Mouse (Mus musculus) thymus, adult 2 months (tissue): Measurements from ENCODE around the gene Rxra. TPM values are rescaled to one million over a fixed set of nuclear protein-coding genes. Genes with fewer than 3 reads are reported as not detected.

Experiments
- DNase-seq: peaks from one replicate; pipeline ENCODE4 v3.0.0; 2021
- H3K27ac ChIP-seq: fragments of 200-500 bp; 2 replicates; pipeline ENCODE4 v1.5.1; 2012; ENCODE audit warnings: low read length, control low read depth; ENCODE audit not compliant: control insufficient read depth, insufficient read depth
- H3K27me3 ChIP-seq: fragments of 200-500 bp; 2 replicates; pipeline ENCODE4 v1.6.1; 2012; ENCODE audit warnings: mild to moderate bottlenecking, low read length, moderate library complexity, mixed read lengths; ENCODE audit not compliant: control insufficient read depth, insufficient read depth
- H3K36me3 ChIP-seq: fragments of 200-500 bp; 2 replicates; pipeline ENCODE4 v1.6.1; 2012; ENCODE audit warnings: mild to moderate bottlenecking, low read length, moderate library complexity; ENCODE audit not compliant: control insufficient read depth, insufficient read depth
- H3K4me1 ChIP-seq: fragments of 200-500 bp; replicated peaks from 2 replicates; pipeline ENCODE4 v1.6.1; 2012; ENCODE audit warnings: low read length; ENCODE audit not compliant: control insufficient read depth, insufficient read depth
- H3K4me3 ChIP-seq: fragments of 200-500 bp; 2 replicates; pipeline ENCODE4 v1.5.1; 2012; ENCODE audit warnings: mild to moderate bottlenecking, low read length, control low read depth, moderate library complexity; ENCODE audit not compliant: control insufficient read depth, insufficient read depth
- CTCF ChIP-seq: fragments of 200-500 bp; IDR thresholded peaks from 2 replicates; pipeline ENCODE4 v1.5.1; 2012; ENCODE audit warnings: mild to moderate bottlenecking, control low read depth, low read length, moderate library complexity, borderline replicate concordance; ENCODE audit not compliant: control insufficient read depth, poor library complexity, insufficient read depth; ENCODE audit errors: extremely low read depth
- POLR2A ChIP-seq: fragments of 200-500 bp; IDR thresholded peaks from 2 replicates; pipeline ENCODE4 v1.6.1; 2012; ENCODE audit warnings: mild to moderate bottlenecking, low read length, control low read depth, moderate library complexity; ENCODE audit not compliant: control insufficient read depth, poor library complexity, insufficient read depth; ENCODE audit errors: extremely low read depth
- WGBS: fragments of 180-500 bp; shearing (Covaris S2); methylation state at CpG from one replicate; pipeline ENCODE4 v1.1.7; 2018; 5-methylcytosine and 5-hydroxymethylcytosine counted together
- polyA plus RNA-seq: library from polyadenylated mRNA; depleted of rRNA; stranded (reverse); fragments of >200 nt; gene quantifications from 2 replicates; pipeline ENCODE4 v1.2.3, GENCODE M21; 2012

Gene Rxra
- polyA plus RNA-seq, 1 experiment = 40.3 TPM

DNA sequence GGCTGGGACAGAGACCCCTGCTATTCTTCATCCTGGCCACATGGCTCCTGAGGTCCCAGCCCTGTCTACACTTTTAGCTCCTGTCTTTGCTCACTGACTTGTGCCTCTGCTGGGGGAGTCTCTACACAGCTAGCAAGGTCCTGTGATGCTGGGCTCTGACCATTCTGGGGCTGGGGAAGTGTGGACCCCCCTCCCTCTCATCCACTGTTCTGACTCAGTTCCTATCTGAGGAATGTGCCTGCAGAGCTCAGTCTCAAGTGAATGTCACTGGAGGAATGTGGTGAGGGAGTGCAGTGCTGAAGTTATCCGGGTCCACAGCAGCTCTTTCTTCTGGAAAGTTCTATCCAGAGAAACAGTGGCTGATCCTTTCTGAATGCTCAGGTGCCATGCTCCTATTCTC, 39.4 kb upstream of the Rxra start:
- no peak for TF ChIP-seq POLR2A
- no peak for TF ChIP-seq CTCF
- no peak for DNase-seq
- Histone ChIP-seq H3K36me3 (no peaks in the 10 kb centered on the region), H3K27me3 (no peaks in the 10 kb centered on the region), H3K27ac (no peak overlapping the region), H3K4me3 (no peak overlapping the region), H3K4me1 (no peaks in the 10 kb centered on the region)
- WGBS = 91% methylated on average over 1 of the region's 1 CpGs

- Histone ChIP-seq H3K36me3 (no peaks in the 10 kb centered on the region), H3K27ac (no peak overlapping the region), H3K4me3 (no peak overlapping the region), H3K4me1 (no peaks in the 10 kb centered on the region), H3K27me3 (no peaks in the 10 kb centered on the region)
- DNase-seq = no peak
- 94% methylated on average over 8 of the region's 8 CpGs for whole genome bisulfite sequencing
- TF ChIP-seq CTCF = no peak
- no peak for TF ChIP-seq POLR2A
These were observed 38.9 kb upstream of the Rxra start for GRCm38 (mm10) chr2:27637281-27637896.

DNA sequence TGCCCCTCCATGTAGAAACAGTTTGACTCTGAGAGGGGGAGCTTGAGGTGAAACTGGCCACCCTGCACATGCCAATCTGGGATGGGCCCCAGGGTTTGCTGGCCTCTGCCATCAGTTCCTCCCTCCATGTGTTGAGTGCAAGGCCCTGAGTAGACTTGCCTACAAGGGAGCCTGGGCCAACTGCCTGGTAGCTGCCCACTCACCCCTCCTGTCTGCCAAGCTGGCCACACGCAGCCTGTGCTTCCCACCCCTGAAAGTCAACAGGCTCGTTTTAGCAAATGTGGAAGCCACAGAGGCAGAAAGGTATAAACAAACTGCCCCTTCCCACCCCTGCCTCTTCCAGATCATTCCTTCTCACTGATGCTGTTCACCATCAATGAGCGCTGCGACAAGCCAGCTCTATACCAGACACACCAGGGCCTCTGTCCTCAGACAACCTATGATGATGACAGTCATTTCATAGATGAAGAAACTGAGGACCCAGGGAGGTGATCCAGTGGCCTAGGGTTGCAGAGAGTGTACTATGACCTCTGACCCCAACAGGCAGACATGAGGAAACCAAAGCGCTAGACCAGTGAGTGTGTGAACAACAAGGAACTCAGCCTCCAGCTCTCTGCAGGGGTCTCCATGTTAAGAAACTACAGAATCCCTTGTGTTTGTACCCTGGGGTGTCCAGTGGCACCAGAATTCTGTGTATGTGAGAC, 36.5 kb upstream of the Rxra start:
- WGBS = 90% methylated on average over 5 of the region's 5 CpGs
- H3K4me1 ChIP-seq = no peaks in the 10 kb centered on the region
- no peak overlapping the region for H3K27ac ChIP-seq
- TF ChIP-seq POLR2A = no peak
- TF ChIP-seq CTCF = no peak
- no peaks in the 10 kb centered on the region for H3K36me3 ChIP-seq
- no peak overlapping the region for H3K4me3 ChIP-seq
- no peak for DNase-seq
- no peaks in the 10 kb centered on the region for H3K27me3 ChIP-seq

GRCm38 (mm10) chr2:27640900-27641479, 35.2 kb upstream of the Rxra start:
- Histone ChIP-seq H3K36me3 (no peaks in the 10 kb centered on the region), H3K27me3 (no peaks in the 10 kb centered on the region), H3K4me1 (no peaks in the 10 kb centered on the region), H3K4me3 (no peak overlapping the region), H3K27ac (no peak overlapping the region)
- 88% methylated on average over 3 of the region's 3 CpGs for WGBS
- TF ChIP-seq POLR2A = no peak
- no peak for TF ChIP-seq CTCF
- no peak for DNase-seq

DNA sequence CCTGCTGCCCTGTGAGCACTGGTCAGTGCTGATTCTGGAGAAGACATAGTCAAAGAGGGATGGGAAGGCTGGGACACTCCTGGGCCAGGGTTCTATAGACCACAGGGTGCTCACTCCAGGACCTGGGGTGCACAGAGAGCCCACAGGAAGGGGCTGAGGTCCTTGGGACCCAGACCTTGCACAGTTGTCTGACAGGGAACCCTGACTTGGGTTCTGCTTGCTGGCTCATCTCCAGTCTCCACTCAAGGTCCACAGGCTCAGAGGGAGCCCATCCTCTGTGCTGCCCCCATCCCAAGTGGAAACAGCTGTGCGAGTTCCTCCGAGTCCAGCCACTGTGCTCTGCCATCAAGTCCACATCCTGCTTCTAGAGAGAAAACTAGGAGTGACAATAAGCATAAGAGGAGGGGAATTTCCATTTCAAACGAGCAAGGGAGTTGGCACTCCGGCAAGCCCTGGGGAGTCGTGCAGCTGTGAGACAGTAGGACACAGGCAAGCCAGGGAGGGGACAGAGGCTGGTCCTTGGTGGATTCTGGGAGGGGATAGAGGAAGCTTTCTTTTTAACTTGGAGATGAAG, 31.6 kb upstream of the Rxra start:
- Histone ChIP-seq H3K4me3 (no peak overlapping the region), H3K27me3 (no peaks in the 10 kb centered on the region)
- 90% methylated on average over 5 of the region's 5 CpGs for WGBS

DNA sequence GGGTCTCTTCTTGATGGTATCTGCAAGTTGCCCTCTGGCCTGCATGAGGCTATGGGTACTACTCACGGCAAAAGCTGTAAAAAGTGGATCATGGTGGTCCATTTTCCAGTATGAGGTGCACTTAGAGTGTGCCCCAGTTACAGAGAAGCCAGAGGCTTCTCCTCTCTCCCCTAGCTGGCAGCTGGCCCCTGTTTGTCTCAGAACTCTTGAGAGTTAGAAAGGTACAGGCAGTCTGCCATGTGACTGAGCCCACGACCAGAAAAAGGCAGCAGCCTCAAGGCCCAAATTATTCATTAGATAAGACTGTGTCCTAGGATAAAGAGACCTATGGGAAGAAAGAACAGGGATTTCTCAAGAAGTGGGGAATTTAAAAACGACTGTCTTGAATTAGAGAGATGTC, 30.8 kb upstream of the Rxra start:
- H3K36me3 ChIP-seq = no peaks in the 10 kb centered on the region
- H3K4me3 ChIP-seq = no peak overlapping the region
- 70% methylated on average over 3 of the region's 3 CpGs for WGBS
- no peak for DNase-seq
- H3K27me3 ChIP-seq = no peaks in the 10 kb centered on the region
- H3K27ac ChIP-seq = no peak overlapping the region
- peaks cover 3% of the 10 kb centered on the region for H3K4me1 ChIP-seq
- TF ChIP-seq POLR2A = no peak
- no peak for TF ChIP-seq CTCF

More for the DNA sequence above, 31.6 kb upstream of the Rxra start:
- no peak for DNase-seq
- no peak for TF ChIP-seq POLR2A
- no peak for TF ChIP-seq CTCF
- Histone ChIP-seq H3K27ac (no peak overlapping the region), H3K4me1 (no peaks in the 10 kb centered on the region; the same call in 1 of the 2 replicates), H3K36me3 (no peaks in the 10 kb centered on the region)
